Mouse (Mus musculus) olfactory bulb, adult 2 months (tissue): ENCODE measurements around the gene Grn. TPM values are rescaled to one million over a fixed set of nuclear protein-coding genes. Genes with fewer than 3 reads are reported as not detected.
"Not testable (repeated sequence)": the region's sequence is repeated elsewhere in the genome, so short reads cannot be mapped to it uniquely, and the experiment has no call there.

Source experiments
- H3K27ac ChIP-seq: fragments of 200-500 bp; 2 replicates; pipeline ENCODE4 v1.5.1; 2012; ENCODE audit warnings: low read depth, low read length; ENCODE audit not compliant: insufficient read depth
- H3K4me1 ChIP-seq: fragments of 200-500 bp; 2 replicates; pipeline ENCODE4 v1.6.1; 2012; ENCODE audit warnings: low read length; ENCODE audit not compliant: control insufficient read depth, insufficient read depth
- H3K4me3 ChIP-seq: fragments of 200-500 bp; 2 replicates; pipeline ENCODE4 v1.5.1; 2012; ENCODE audit warnings: mild to moderate bottlenecking, low read depth, low read length, moderate library complexity; ENCODE audit not compliant: insufficient read depth
- CTCF ChIP-seq: fragments of 200-500 bp; IDR thresholded peaks from 2 replicates; pipeline ENCODE4 v1.5.1; 2012; ENCODE audit warnings: low read depth, mild to moderate bottlenecking, low read length, moderate library complexity; ENCODE audit not compliant: insufficient read depth
- POLR2A ChIP-seq: fragments of 200-500 bp; IDR thresholded peaks from 2 replicates; pipeline ENCODE4 v1.6.1; 2012; ENCODE audit warnings: mild to moderate bottlenecking, low read depth, low read length, moderate library complexity; ENCODE audit not compliant: insufficient read depth
- WGBS: fragments of 180-500 bp; shearing (Covaris S2); methylation state at CpG from one replicate; pipeline ENCODE4 v1.1.7; 2018; 5-methylcytosine and 5-hydroxymethylcytosine counted together
- polyA plus RNA-seq: library from polyadenylated mRNA; stranded (reverse); fragments of >200 nt; gene quantifications from 2 replicates; pipeline ENCODE4 v1.2.4, GENCODE M21; 2012; ENCODE audit warnings: low replicate concordance; ENCODE audit not compliant: missing spikeins, insufficient read depth, insufficient read length

Grn gene
- polyA plus RNA-seq, 1 experiment, result not detected

DNA sequence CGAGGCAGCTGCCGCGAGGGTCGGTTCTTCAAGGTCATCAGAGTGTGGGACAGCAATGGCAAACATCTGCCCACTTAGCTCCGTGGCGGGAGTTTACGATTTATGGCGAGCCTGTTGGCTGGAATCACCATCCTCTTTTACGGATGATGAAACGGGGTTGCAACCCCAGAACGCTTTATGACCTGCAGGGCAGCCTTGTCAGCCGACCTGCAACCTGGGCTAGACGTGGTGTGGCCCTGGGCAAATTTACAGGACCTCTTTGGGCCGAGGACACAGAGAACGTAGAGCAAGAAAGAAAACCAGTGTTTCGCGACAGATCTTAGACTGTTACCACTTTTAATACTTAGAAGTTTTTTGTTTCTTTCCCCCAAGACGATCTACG is 22.3 kb upstream of the Grn start, which contains the start of gene Slc25a39:
Slc25a39 (minus strand) TSS at position 113 of the 382 bp plus-strand sequence.
- Histone ChIP-seq H3K27ac (peak within 1 kb of the TSS; percentile 80), H3K4me3 (peak within 1 kb of the TSS; percentile 78), H3K4me1 (peaks cover 25% of the 10 kb centered on the region)
- under 1% methylated on average over 19 of the region's 19 CpGs for WGBS
- TF ChIP-seq POLR2A (no peak), CTCF (no peak)

DNA sequence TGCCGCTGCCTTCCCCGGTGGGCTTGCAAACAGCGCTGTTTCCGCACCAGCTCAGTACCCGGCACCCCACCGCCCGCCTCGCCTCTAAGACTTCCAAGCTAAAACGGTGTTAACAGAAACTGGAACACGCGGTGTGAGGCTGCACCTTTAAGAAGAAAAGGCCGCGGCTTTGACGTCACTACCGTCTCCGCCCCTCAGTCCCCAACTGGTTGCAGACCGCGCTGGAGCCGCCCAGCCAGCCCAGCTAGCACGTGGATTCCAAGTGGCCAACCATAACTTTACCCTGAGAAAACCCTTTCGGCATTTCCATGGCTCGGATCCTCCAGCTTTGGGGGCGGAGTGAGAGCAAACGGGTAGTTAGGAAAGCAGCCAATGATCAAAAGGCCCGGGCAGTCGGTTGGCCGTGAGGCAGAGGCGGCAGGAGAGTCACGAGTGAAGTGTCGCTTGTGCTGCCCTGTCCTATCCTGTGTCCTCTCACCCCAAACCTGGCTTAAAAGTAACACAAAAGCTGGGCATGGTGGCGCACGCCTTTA is 21.7 kb upstream of the Grn start:
- WGBS, result under 1% methylated on average over 32 of the region's 32 CpGs

DNA sequence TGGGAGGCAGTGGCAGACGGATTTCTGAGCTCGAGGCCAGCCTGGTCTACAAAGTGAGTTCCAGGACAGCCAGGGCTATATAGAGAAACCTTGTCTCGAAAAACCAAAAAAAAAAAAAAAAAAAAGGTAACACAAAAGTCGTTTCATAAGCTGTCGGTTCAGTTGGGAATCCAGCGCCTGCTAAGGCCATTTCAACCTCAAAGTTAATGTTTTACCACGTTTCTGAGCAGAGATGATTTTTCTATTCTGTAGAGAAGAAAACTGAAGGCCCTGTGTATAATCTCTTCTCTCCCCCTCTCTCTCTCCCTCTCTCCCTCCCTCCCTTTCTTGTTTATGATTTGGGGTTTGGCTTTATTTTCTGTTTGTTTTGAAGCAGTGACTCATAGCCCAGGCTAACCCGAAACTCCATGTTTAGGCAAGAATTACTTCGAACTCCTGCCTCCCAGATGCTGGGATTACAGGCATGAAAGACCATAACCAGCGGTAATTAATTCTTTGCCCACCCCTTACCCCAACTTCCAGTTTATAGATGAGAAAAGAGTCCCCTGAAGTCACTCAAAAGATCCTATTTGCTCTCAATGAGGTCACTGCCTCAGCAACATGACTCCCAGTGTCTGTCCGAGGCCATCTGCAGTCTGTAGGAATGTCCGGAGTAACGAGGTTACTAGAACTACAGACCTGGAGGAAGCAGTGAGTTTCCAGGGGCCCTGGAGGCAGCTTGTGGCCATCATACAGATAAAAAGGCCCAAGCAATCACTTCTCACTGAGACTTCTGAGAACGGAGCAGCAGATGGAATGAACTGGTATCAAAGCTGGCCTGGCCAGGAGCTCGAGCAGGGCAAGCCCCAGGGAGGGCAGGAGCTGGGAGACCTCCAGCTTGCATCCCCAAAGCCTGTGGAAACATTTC is 21.0 kb upstream of the Grn start:
- Histone ChIP-seq H3K27ac (no peak overlapping the region), H3K4me3 (peak overlapping the region; percentile 24), H3K4me1 (peaks cover 25% of the 10 kb centered on the region)
- TF ChIP-seq CTCF (no peak), POLR2A (no peak)
- WGBS, result 41% methylated on average over 15 of the region's 15 CpGs

More for the DNA sequence above, 21.7 kb upstream of the Grn start:
- Histone ChIP-seq H3K4me1 (peaks cover 25% of the 10 kb centered on the region), H3K27ac (0 out of 2 replicates have a peak overlapping the region, but pooled peaks have one; percentile 28), H3K4me3 (peak overlapping the region; percentile 78)
- no peak; the same call in 1 of the 2 replicates for TF ChIP-seq POLR2A
- TF ChIP-seq CTCF, result no peak

DNA sequence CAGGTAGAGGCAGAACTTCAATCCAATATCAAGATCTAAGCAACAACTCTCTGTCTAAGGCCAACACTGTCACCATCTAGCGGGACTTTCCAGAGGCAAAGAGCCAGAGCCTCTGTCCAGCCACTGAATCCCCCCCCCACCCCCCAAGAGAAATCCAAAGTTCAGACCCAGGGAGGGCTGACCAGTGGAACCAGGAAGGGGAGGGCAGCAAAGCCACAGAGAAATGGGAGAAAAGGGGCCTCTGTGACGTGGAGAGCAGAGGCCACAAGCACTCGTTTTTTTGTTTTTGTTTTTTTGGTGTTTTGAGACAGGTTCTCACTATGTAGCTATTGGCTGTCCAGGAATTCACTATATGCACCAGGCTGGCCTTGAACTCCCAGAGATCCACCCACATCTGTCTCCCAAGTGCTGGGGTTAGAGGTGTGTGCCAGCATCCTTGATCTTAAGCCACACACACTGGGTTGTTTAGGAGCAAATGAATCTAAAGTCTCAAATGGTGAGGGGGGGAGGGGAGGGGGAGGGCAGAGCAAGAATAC is 20.3 kb upstream of the Grn start:
- Histone ChIP-seq H3K27ac (no peak overlapping the region), H3K4me1 (peaks cover 18% of the 10 kb centered on the region), H3K4me3 (no peak overlapping the region)
- 84% methylated on average over 3 of the region's 3 CpGs for WGBS
- no peak for TF ChIP-seq CTCF
- no peak for TF ChIP-seq POLR2A

- H3K4me1 ChIP-seq, result peaks cover 15% of the 10 kb centered on the region
- 90% methylated on average over 3 of the region's 3 CpGs for WGBS
- H3K4me3 ChIP-seq, H3K27ac ChIP-seq: not testable (repeated sequence)
Measured at GRCm38 (mm10) chr11:102410345-102410744, 19.8 kb upstream of the Grn start.

DNA sequence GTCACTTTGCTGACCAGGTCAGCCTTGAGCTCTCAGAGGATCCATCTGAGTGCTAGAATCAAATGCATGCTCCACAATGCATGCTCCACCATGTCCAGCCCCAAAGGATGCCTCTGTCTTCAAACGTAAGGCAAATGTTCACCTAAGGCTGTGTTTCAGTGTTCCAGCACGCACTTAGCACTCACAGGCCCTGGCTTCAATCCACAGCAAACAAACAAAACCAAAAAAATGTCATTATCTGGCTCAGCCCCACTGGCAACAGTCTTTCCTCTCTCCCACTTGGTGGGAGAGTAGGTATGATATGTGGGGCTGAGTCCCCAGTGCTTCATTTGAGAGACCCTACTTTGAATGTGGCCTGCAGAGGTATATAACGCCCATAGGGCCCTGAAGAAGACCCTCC is 19.1 kb upstream of the Grn start:
- peaks cover 8% of the 10 kb centered on the region for H3K4me1 ChIP-seq
- TF ChIP-seq CTCF, result no peak
- TF ChIP-seq POLR2A, result no peak
- WGBS, result 67% methylated on average over 3 of the region's 3 CpGs
- no peak overlapping the region for H3K4me3 ChIP-seq
- no peak overlapping the region for H3K27ac ChIP-seq

- peaks cover 3% of the 10 kb centered on the region; the same call in 1 of the 2 replicates for H3K4me1 ChIP-seq
- WGBS, result 4% methylated on average over 11 of the region's 11 CpGs
Measured at GRCm38 (mm10) chr11:102411704-102412103, 18.4 kb upstream of the Grn start.

GRCm38 (mm10) chr11:102413059-102413458 is 17.1 kb upstream of the Grn start:
- H3K27ac ChIP-seq, result no peak overlapping the region
- H3K4me1 ChIP-seq, result 0 out of 2 replicates have a peak, but pooled peaks cover 3% of the 10 kb centered on the region
- H3K4me3 ChIP-seq, result no peak overlapping the region
- 77% methylated on average over 8 of the region's 8 CpGs for WGBS
- TF ChIP-seq POLR2A (no peak), CTCF (no peak)

More at GRCm38 (mm10) chr11:102411704-102412103, 18.4 kb upstream of the Grn start:
- Histone ChIP-seq H3K4me3 (no peak overlapping the region), H3K27ac (no peak overlapping the region)
- TF ChIP-seq POLR2A (no peak), CTCF (peak; percentile 63; the same call in 1 of the 2 replicates)
